Mouse (Mus musculus): ENCODE measurements at regions not wholly inside any gene's neighbourhood (a gene's known extent, or its start where the extent isn't known, plus 50 kb on each side); places are given as distances from the start of the nearest gene placed in this dataset.

DNA sequence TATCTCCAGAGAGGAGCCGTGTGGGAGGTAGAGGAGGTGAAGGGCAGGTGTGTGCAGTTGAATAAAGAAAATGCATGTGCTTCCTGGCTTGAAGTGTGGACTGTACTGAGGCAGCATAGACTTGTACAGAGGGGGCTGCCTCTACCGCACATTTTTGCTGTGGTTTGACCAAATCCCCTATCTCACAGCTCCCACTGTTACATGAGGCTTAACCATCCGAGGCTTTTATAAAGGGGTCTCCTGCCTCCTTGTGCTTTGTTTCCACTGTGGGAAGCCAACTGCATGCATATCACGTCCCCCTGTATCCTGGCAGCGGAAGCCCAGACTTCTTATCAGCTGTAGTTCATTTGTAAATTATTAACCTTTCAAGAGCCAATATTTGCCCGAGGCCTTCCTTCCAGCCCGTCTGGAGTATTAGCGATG lies 53.6 kb upstream of the Camk1g start:
- 33% methylated on average over 8 of the region's 8 CpGs for WGBS
- Histone ChIP-seq H3K4me3 (no peak overlapping the region), H3K4me1 (peaks cover 28% of the 10 kb centered on the region), H3K9me3 (no peaks in the 10 kb centered on the region), H3K9ac (peak overlapping the region; percentile 13; the same call in 1 of the 2 replicates), H3K36me3 (no peaks in the 10 kb centered on the region), H3K4me2 (no peak overlapping the region), H3K27ac (replicated peaks) (no peak overlapping the region), H3K27me3 (replicated peaks) (peaks cover 11% of the 10 kb centered on the region; the same call in 1 of the 2 replicates)
- ATAC-seq (ENCODE audit: extremely low read depth, insufficient number of reproducible peaks, low FRiP score, low TSS enrichment), result no peak

DNA sequence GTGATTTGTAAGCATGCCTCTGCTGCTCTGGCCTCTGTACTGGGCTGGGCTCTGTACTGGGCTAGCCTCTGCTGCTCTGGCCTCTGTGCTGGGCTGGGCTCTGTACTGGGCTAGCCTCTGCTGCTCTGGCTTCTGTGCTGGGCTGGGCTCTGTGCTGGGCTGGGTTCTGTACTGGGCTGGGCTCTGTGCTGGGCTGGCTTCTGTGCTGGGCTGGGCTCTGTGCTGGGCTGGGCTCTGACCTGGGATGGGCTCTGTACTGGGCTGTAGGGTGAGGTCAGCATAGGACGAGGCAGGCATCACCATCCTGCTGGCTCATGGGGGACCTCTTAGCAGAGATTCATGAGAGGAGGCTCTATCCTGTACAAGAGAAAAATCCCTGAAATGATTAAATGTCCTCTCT lies 52.8 kb upstream of the Camk1g start:
- Histone ChIP-seq H3K36me3 (no peaks in the 10 kb centered on the region), H3K4me2 (no peak overlapping the region), H3K9ac (no peak overlapping the region), H3K27me3 (replicated peaks) (peaks cover 11% of the 10 kb centered on the region; the same call in 1 of the 2 replicates), H3K9me3 (no peaks in the 10 kb centered on the region), H3K4me1 (peaks cover 34% of the 10 kb centered on the region), H3K4me3 (no peak overlapping the region), H3K27ac (replicated peaks) (no peak overlapping the region)
- 68% methylated on average over 1 of the region's 1 CpGs for WGBS
- ATAC-seq (ENCODE audit: extremely low read depth, insufficient number of reproducible peaks, low FRiP score, low TSS enrichment), result no peak

DNA sequence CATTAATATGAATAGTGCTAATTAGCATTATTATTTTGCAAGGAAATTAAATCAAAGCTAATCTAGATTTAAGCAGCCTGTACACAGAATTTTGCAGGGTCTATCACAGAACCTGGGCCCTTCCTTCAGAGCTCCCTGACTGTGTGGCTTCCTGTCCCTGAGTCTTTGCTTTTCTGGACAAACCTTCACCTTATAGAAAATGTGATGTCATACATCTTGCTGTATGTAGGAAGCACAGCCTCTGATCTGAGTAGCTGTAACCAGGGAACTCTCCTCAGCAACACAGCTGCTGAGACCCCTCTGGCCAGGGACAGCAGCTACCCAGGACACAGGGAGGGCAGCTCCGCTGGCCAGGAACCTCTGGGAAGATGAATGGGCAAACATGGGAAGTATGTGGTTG lies 51.7 kb upstream of the Camk1g start:
- WGBS, result 73% methylated on average over 1 of the region's 1 CpGs
- no peaks in the 10 kb centered on the region for H3K36me3 ChIP-seq
- H3K4me3 ChIP-seq, result no peak overlapping the region
- peaks cover 15% of the 10 kb centered on the region; the same call in 1 of the 2 replicates for H3K27me3 ChIP-seq (replicated peaks)
- H3K4me1 ChIP-seq, result peaks cover 38% of the 10 kb centered on the region
- no peak for ATAC-seq (ENCODE audit: extremely low read depth, insufficient number of reproducible peaks, low FRiP score, low TSS enrichment)
- H3K4me2 ChIP-seq, result no peak overlapping the region
- no peak overlapping the region for H3K27ac ChIP-seq (replicated peaks)
- no peak overlapping the region for H3K9ac ChIP-seq
- H3K9me3 ChIP-seq, result no peaks in the 10 kb centered on the region

DNA sequence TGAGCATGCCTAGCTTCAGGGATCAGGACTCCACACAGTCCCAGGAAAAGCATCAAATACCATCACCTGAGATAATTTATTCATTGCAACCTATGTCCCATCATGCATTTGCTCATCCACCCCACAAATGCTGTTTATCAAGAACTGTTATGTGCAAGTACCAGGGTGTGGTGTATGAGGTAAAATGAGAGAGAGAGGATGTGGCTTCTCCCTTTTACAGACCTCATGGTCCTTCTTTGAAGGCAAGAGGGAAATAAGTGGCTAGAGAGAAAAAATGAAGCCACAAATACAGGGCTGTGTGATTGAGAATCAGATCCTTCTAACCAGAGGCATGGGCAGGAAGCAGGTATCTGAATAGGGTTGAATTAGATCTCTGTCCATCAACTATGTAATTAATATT lies 51.3 kb upstream of the Camk1g start:
- H3K4me3 ChIP-seq, result no peak overlapping the region
- H3K4me2 ChIP-seq, result no peak overlapping the region
- no peaks in the 10 kb centered on the region for H3K36me3 ChIP-seq
- H3K9ac ChIP-seq, result no peak overlapping the region
- no peak overlapping the region for H3K27ac ChIP-seq (replicated peaks)
- ATAC-seq (ENCODE audit: extremely low read depth, insufficient number of reproducible peaks, low FRiP score, low TSS enrichment), result no peak
- H3K27me3 ChIP-seq (replicated peaks), result peaks cover 18% of the 10 kb centered on the region; the same call in 1 of the 2 replicates
- H3K4me1 ChIP-seq, result peaks cover 38% of the 10 kb centered on the region
- H3K9me3 ChIP-seq, result no peaks in the 10 kb centered on the region

MicroRNAs in the stretch of these regions (microRNA counts, 519-probe panel; counts per million panel counts)
- microRNA mmu-miR-205, result 4,445 counts per million, percentile 79 among the panel's probes with 10 or more counts

Small RNA genes in the stretch of these regions (microRNA-seq; reads per million reads assigned to microRNA genes)
- 136 reads per million, percentile 58 among the genes with 10 or more reads in this experiment for gene Mir205

All from heart, embryonic 13.5 days (tissue).